Mouse (Mus musculus): ENCODE data around the gene Slc36a1. TPM values are rescaled to one million over a fixed set of nuclear protein-coding genes. Genes with fewer than 3 reads are reported as not detected.

Gene Slc36a1
- polyA plus RNA-seq, 1 experiment from 2014 or later = 0.93 TPM

DNA sequence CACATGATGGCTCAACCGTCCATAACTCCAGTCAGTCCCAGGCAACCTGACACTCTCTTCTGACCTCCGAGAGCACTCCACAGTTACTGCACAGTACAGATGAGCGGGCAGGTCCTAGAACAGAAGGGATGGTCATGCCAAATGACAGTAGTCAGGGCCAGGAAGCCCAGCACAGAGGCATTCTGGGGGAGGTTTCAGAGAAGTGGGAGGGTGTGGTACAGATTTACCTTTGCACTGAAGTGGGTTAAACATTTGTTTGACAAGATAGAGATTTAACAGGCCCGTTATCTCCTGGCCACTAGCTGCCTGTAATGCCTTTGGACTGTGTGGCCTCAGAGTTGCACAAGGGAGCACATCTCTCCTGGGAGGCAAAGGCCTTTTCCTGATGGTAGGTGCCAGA lies 13.3 kb downstream of the Slc36a1 start:
- Histone ChIP-seq H3K4me1 (replicated peaks; ENCODE audit: control insufficient read depth, insufficient read depth) (no peaks in the 10 kb centered on the region), H3K36me3 (ENCODE audit: control insufficient read depth, insufficient read depth, low read length) (peaks cover 5% of the 10 kb centered on the region; the same call in 1 of the 2 replicates), H3K9me3 (ENCODE audit: control insufficient read depth, low read length) (no peaks in the 10 kb centered on the region), H3K4me3 (ENCODE audit: low read depth, low read length) (no peak overlapping the region), H3K27me3 (ENCODE audit: control insufficient read depth, insufficient read depth, low read length) (no peaks in the 10 kb centered on the region), H3K27ac (replicated peaks) (no peak overlapping the region), H3K9ac (ENCODE audit: low read length) (no peak overlapping the region), H3K4me2 (replicated peaks; ENCODE audit: low read depth) (no peak overlapping the region)
- no peak for DNase-seq (ENCODE audit: low spot score)
- no peak for ATAC-seq (ENCODE audit: low FRiP score, low TSS enrichment)
- no peak for TF ChIP-seq EP300 (optimal IDR thresholded peaks at IDR 0.05)
- TF ChIP-seq CTCF (IDR thresholded peaks at IDR 0.05; ENCODE audit: low read depth) = no peak
- 79% methylated on average over 4 of the region's 4 CpGs for WGBS

DNA sequence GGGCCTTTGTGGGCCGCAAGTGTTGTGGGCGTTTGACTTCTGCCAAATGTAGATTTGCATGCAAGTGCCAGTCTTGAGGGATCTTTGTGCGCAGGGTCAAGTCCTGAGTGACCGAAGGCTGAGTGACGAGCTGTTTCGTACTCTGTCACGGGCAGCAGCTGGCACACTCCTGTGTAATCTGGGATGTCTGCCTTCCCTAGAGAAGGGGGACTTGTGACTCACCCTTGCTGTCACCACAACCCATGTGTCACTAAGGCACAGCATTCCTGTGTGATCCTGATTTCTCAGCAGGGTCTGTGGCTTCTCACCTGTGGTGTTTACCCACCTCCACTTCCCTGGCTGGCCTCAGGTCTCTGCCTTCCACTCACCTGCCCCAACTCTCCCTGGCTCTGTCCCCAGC lies 13.7 kb downstream of the Slc36a1 start:
- Histone ChIP-seq H3K9me3 (ENCODE audit: control insufficient read depth, low read length) (no peaks in the 10 kb centered on the region), H3K27me3 (ENCODE audit: control insufficient read depth, insufficient read depth, low read length) (no peaks in the 10 kb centered on the region), H3K9ac (ENCODE audit: low read length) (no peak overlapping the region), H3K27ac (replicated peaks) (no peak overlapping the region), H3K36me3 (ENCODE audit: control insufficient read depth, insufficient read depth, low read length) (peaks cover 5% of the 10 kb centered on the region; the same call in 1 of the 2 replicates), H3K4me3 (ENCODE audit: low read depth, low read length) (no peak overlapping the region), H3K4me1 (replicated peaks; ENCODE audit: control insufficient read depth, insufficient read depth) (no peaks in the 10 kb centered on the region), H3K4me2 (replicated peaks; ENCODE audit: low read depth) (no peak overlapping the region)
- no peak for TF ChIP-seq CTCF (IDR thresholded peaks at IDR 0.05; ENCODE audit: low read depth)
- TF ChIP-seq EP300 (optimal IDR thresholded peaks at IDR 0.05) = no peak
- ATAC-seq (ENCODE audit: low FRiP score, low TSS enrichment) = no peak
- WGBS = 92% methylated on average over 7 of the region's 7 CpGs
- no peak for DNase-seq (ENCODE audit: low spot score)

GRCm38 (mm10) chr11:55218473-55218872 lies 14.3 kb downstream of the Slc36a1 start:
- no peak overlapping the region for H3K4me3 ChIP-seq (ENCODE audit: low read depth, low read length)
- TF ChIP-seq EP300 (optimal IDR thresholded peaks at IDR 0.05) (no peak), CTCF (IDR thresholded peaks at IDR 0.05; ENCODE audit: low read depth) (no peak)
- no peak overlapping the region for H3K27ac ChIP-seq (replicated peaks)
- H3K27me3 ChIP-seq (ENCODE audit: control insufficient read depth, insufficient read depth, low read length) = no peaks in the 10 kb centered on the region
- no peak for DNase-seq (ENCODE audit: low spot score)
- H3K9ac ChIP-seq (ENCODE audit: low read length) = no peak overlapping the region
- no peaks in the 10 kb centered on the region for H3K9me3 ChIP-seq (ENCODE audit: control insufficient read depth, low read length)
- H3K4me1 ChIP-seq (replicated peaks; ENCODE audit: control insufficient read depth, insufficient read depth) = no peaks in the 10 kb centered on the region
- peaks cover 5% of the 10 kb centered on the region; the same call in 1 of the 2 replicates for H3K36me3 ChIP-seq (ENCODE audit: control insufficient read depth, insufficient read depth, low read length)
- no peak for ATAC-seq (ENCODE audit: low FRiP score, low TSS enrichment)
- WGBS = 77% methylated on average over 3 of the region's 3 CpGs
- no peak overlapping the region for H3K4me2 ChIP-seq (replicated peaks; ENCODE audit: low read depth)

DNA sequence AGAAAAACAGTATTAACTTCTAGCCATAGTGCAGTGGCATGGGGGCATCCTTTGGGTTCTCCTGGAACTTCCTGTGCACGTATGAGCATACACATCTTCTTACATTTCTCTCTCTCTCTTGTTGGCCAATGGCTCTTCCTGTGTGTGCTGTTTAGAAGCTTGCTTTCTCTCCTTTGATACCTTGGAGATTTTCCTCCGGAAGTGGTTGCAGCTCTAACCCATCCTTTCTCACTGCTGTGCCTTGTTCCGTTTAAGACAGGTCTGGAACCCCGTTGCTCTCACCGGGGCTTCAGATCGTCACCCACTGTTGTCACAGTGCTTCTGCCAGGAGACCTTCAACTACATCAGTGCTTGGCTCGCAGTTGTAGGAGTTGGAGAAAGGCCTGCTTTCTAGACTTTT lies 17.2 kb downstream of the Slc36a1 start:
- Histone ChIP-seq H3K4me3 (ENCODE audit: low read depth, low read length) (no peak overlapping the region), H3K27me3 (ENCODE audit: control insufficient read depth, insufficient read depth, low read length) (no peaks in the 10 kb centered on the region), H3K4me2 (replicated peaks; ENCODE audit: low read depth) (no peak overlapping the region), H3K4me1 (replicated peaks; ENCODE audit: control insufficient read depth, insufficient read depth) (no peaks in the 10 kb centered on the region), H3K9me3 (ENCODE audit: control insufficient read depth, low read length) (no peaks in the 10 kb centered on the region), H3K36me3 (ENCODE audit: control insufficient read depth, insufficient read depth, low read length) (peaks cover 5% of the 10 kb centered on the region), H3K9ac (ENCODE audit: low read length) (no peak overlapping the region), H3K27ac (replicated peaks) (no peak overlapping the region)
- 90% methylated on average over 7 of the region's 7 CpGs for WGBS
- DNase-seq (ENCODE audit: low spot score) (no peak), ATAC-seq (ENCODE audit: low FRiP score, low TSS enrichment) (no peak)
- TF ChIP-seq CTCF (IDR thresholded peaks at IDR 0.05; ENCODE audit: low read depth) (no peak), EP300 (optimal IDR thresholded peaks at IDR 0.05) (no peak)

DNA sequence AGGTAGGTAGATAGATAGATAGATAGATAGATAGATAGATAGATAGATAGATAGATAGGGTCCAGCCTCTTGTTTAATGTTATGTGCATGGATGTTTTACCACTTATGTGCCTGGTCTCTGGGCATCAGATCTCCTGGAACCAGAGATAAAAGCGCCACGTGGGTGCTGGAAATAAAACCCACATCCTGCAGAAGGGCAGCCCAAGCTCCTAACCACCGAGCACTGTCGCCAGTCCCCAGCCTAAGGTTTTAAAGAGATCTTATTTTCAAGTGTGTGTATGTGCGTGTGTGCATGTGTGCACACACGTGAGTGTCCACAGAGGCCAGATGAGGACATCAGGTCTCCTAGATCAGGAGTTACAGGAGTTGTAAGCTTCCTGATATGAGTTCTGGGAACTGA lies 26.9 kb downstream of the Slc36a1 start:
- WGBS = 97% methylated on average over 6 of the region's 6 CpGs
- no peak for ATAC-seq (ENCODE audit: low FRiP score, low TSS enrichment)
- no peaks in the 10 kb centered on the region for H3K27me3 ChIP-seq (ENCODE audit: control insufficient read depth, insufficient read depth, low read length)
- no peak for DNase-seq (ENCODE audit: low spot score)
- H3K4me3 ChIP-seq (ENCODE audit: low read depth, low read length) = no peak overlapping the region
- TF ChIP-seq CTCF (IDR thresholded peaks at IDR 0.05; ENCODE audit: low read depth) = no peak
- no peak for TF ChIP-seq EP300 (optimal IDR thresholded peaks at IDR 0.05)
- no peaks in the 10 kb centered on the region for H3K9me3 ChIP-seq (ENCODE audit: control insufficient read depth, low read length)
- no peaks in the 10 kb centered on the region for H3K36me3 ChIP-seq (ENCODE audit: control insufficient read depth, insufficient read depth, low read length)
- no peaks in the 10 kb centered on the region for H3K4me1 ChIP-seq (replicated peaks; ENCODE audit: control insufficient read depth, insufficient read depth)
- no peak overlapping the region for H3K9ac ChIP-seq (ENCODE audit: low read length)
- no peak overlapping the region for H3K4me2 ChIP-seq (replicated peaks; ENCODE audit: low read depth)
- H3K27ac ChIP-seq (replicated peaks) = no peak overlapping the region

DNA sequence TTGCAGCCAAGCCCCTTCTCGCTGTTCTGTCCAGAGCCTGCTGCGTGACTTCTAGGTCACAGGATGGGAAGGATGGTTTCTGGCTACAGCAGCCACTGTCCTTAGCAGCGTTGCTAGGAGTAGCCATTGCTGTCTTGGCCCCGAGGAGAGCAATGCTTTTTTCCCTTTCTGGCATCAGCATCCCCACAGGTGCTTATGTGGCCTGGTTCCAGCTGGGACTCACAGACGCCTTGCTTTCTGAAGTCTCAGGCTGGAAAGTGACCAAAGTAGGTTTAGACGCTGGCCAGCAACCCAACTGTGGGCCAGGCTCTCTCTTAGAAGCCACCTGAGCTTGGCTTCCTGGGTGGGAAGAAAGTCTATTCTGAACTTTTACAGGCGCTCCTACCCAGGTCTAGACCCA lies 30.1 kb downstream of the Slc36a1 start:
- 74% methylated on average over 7 of the region's 7 CpGs for WGBS
- H3K4me3 ChIP-seq (ENCODE audit: low read depth, low read length) = no peak overlapping the region
- H3K9me3 ChIP-seq (ENCODE audit: control insufficient read depth, low read length) = no peaks in the 10 kb centered on the region
- no peaks in the 10 kb centered on the region for H3K27me3 ChIP-seq (ENCODE audit: control insufficient read depth, insufficient read depth, low read length)
- no peaks in the 10 kb centered on the region for H3K4me1 ChIP-seq (replicated peaks; ENCODE audit: control insufficient read depth, insufficient read depth)
- H3K4me2 ChIP-seq (replicated peaks; ENCODE audit: low read depth) = no peak overlapping the region
- H3K27ac ChIP-seq (replicated peaks) = no peak overlapping the region
- TF ChIP-seq EP300 (optimal IDR thresholded peaks at IDR 0.05) (no peak), CTCF (IDR thresholded peaks at IDR 0.05; ENCODE audit: low read depth) (no peak)
- H3K36me3 ChIP-seq (ENCODE audit: control insufficient read depth, insufficient read depth, low read length) = no peaks in the 10 kb centered on the region
- ATAC-seq (ENCODE audit: low FRiP score, low TSS enrichment) (no peak), DNase-seq (ENCODE audit: low spot score) (no peak)
- H3K9ac ChIP-seq (ENCODE audit: low read length) = no peak overlapping the region

All from stomach, postnatal 0 days (tissue).